Mouse (Mus musculus) large intestine, adult 2 months (tissue): ENCODE data around the gene Polr2g. TPM values are rescaled to one million over a fixed set of nuclear protein-coding genes. Genes with fewer than 3 reads are reported as not detected.
"Not testable (repeated sequence)": the region's sequence is repeated elsewhere in the genome, so short reads cannot be mapped to it uniquely, and the experiment has no call there.

Source experiments
- DNase-seq: peaks from one replicate; pipeline ENCODE4 v3.0.0-alpha.2; 2012; ENCODE audit warnings: low read depth, low spot score
- WGBS: fragments of 180-500 bp; shearing (Covaris S2); methylation state at CpG from one replicate; pipeline ENCODE4 v1.1.7; 2018; 5-methylcytosine and 5-hydroxymethylcytosine counted together
- polyA plus RNA-seq: library from polyadenylated mRNA; depleted of rRNA; stranded (reverse); fragments of >200 nt; gene quantifications from 2 replicates; pipeline ENCODE4 v1.2.3, GENCODE M21; 2012; rRNA removed

The Polr2g gene
- 46.2 and 53.1 TPM in 2 replicates for polyA plus RNA-seq

GRCm38 (mm10) chr19:8798264-8798946, at the start of gene Polr2g:
TSS of gene Polr2g (minus strand) at chr19:8798577.
- under 1% methylated on average over 25 of the region's 25 CpGs for WGBS
- peak; percentile 86 for DNase-seq

- 66% methylated on average over 5 of the region's 5 CpGs for WGBS
These were observed 46.2 kb upstream of the Polr2g start for GRCm38 (mm10) chr19:8844371-8845129.

GRCm38 (mm10) chr19:8842961-8843360, 44.6 kb upstream of the Polr2g start:
- DNase-seq: no peak
- WGBS: 88% methylated on average over 6 of the region's 6 CpGs

More at GRCm38 (mm10) chr19:8844371-8845129, 46.2 kb upstream of the Polr2g start:
- peak; percentile 56 for DNase-seq

- no peak for DNase-seq
- 90% methylated on average over 7 of the region's 7 CpGs for WGBS
These were observed 42.6 kb upstream of the Polr2g start for GRCm38 (mm10) chr19:8841012-8841411.

GRCm38 (mm10) chr19:8839908-8840791, 41.8 kb upstream of the Polr2g start:
- 29% methylated on average over 29 of the region's 29 CpGs for WGBS
- no peak for DNase-seq

GRCm38 (mm10) chr19:8839103-8839907, 40.9 kb upstream of the Polr2g start, which contains the start of gene Gng3:
TSS of gene Gng3 (minus strand) at chr19:8839194.
- no peak for DNase-seq
- 89% methylated on average over 11 of the region's 11 CpGs for WGBS

GRCm38 (mm10) chr19:8838041-8838730, 39.8 kb upstream of the Polr2g start:
- 23% methylated on average over 15 of the region's 15 CpGs for WGBS
- no peak for DNase-seq

- DNase-seq: no peak
- WGBS: 1% methylated on average over 38 of the region's 38 CpGs
These were observed 38.9 kb upstream of the Polr2g start, which contains the start of gene Bscl2 for GRCm38 (mm10) chr19:8837251-8837791. TSS of gene Bscl2 (plus strand) at chr19:8837467.

- WGBS: 95% methylated on average over 10 of the region's 10 CpGs
- not testable (repeated sequence) for DNase-seq
These were observed 38.0 kb upstream of the Polr2g start for GRCm38 (mm10) chr19:8836327-8836726.

- 85% methylated on average over 4 of the region's 4 CpGs for WGBS
- no peak for DNase-seq
These were observed 34.6 kb upstream of the Polr2g start for GRCm38 (mm10) chr19:8832971-8833370.

GRCm38 (mm10) chr19:8831262-8831661, 32.9 kb upstream of the Polr2g start:
- WGBS: 85% methylated on average over 11 of the region's 11 CpGs

GRCm38 (mm10) chr19:8830664-8831063, 32.3 kb upstream of the Polr2g start:
- no peak for DNase-seq
- 91% methylated on average over 8 of the region's 8 CpGs for WGBS

More at GRCm38 (mm10) chr19:8831262-8831661, 32.9 kb upstream of the Polr2g start:
- no peak for DNase-seq

- DNase-seq: no peak
- 81% methylated on average over 8 of the region's 8 CpGs for WGBS
These were observed 31.3 kb upstream of the Polr2g start, which contains the start of gene AC129217.1 for GRCm38 (mm10) chr19:8829660-8830059. TSS of gene AC129217.1 (plus strand) at chr19:8829773.

- DNase-seq: no peak
These were observed 24.3 kb upstream of the Polr2g start for GRCm38 (mm10) chr19:8822696-8823095.

GRCm38 (mm10) chr19:8821146-8821545, 22.8 kb upstream of the Polr2g start:
- WGBS: under 1% methylated on average over 7 of the region's 7 CpGs
- DNase-seq: no peak

More at GRCm38 (mm10) chr19:8822696-8823095, 24.3 kb upstream of the Polr2g start:
- WGBS: 36% methylated on average over 8 of the region's 8 CpGs

GRCm38 (mm10) chr19:8820424-8820956, 22.1 kb upstream of the Polr2g start:
- 1% methylated on average over 48 of the region's 48 CpGs for WGBS
- DNase-seq: no peak

- peak; percentile 94 for DNase-seq
- under 1% methylated on average over 83 of the region's 83 CpGs for WGBS
These were observed 21.4 kb upstream of the Polr2g start, which contains the start of gene Hnrnpul2 for GRCm38 (mm10) chr19:8819596-8820423. TSS of gene Hnrnpul2 (plus strand) at chr19:8820010.
